Mouse (Mus musculus) myocyte (in vitro differentiated cells): Measurements from ENCODE around the gene Tle3. TPM values are rescaled to one million over a fixed set of nuclear protein-coding genes. Genes with fewer than 3 reads are reported as not detected.

Experiments
- H3K27me3 ChIP-seq: one replicate; pipeline ENCODE4 v1.6.1; 2011; ENCODE audit not compliant: control insufficient read depth, insufficient read depth, insufficient read length
- H3K36me3 ChIP-seq: one replicate; pipeline ENCODE4 v1.6.1; 2011; ENCODE audit not compliant: control insufficient read depth, insufficient read depth
- H3K4me2 ChIP-seq: one replicate; pipeline ENCODE4 v1.6.1; 2011; ENCODE audit warnings: low read depth, control low read depth
- H3K4me3 ChIP-seq: one replicate; pipeline ENCODE4 v1.5.1; 2011; ENCODE audit warnings: mild to moderate bottlenecking, control low read depth, moderate library complexity
- H3K79me2 ChIP-seq: one replicate; pipeline ENCODE4 v1.6.1; 2011; ENCODE audit not compliant: control insufficient read depth, insufficient read depth
- H3ac ChIP-seq: one replicate; pipeline ENCODE4 v1.6.1; 2011; ENCODE audit not compliant: control insufficient read depth, insufficient read length
- CEBPB ChIP-seq: IDR thresholded peaks from 2 replicates; pipeline ENCODE4 v1.6.1; 2011; ENCODE audit warnings: mild to moderate bottlenecking, moderate library complexity; ENCODE audit not compliant: poor library complexity, insufficient read depth, severe bottlenecking
- E2F4 ChIP-seq: IDR thresholded peaks from one replicate; pipeline ENCODE4 v1.6.1; 2011; ENCODE audit warnings: mild to moderate bottlenecking, control low read depth, moderate library complexity; ENCODE audit not compliant: insufficient read depth
- MAX ChIP-seq: IDR thresholded peaks from one replicate; pipeline ENCODE4 v1.6.1; 2011; ENCODE audit warnings: low read depth, mild to moderate bottlenecking, control low read depth
- MYOD1 ChIP-seq, 3 experiments: IDR thresholded peaks; one replicate each; pipeline ENCODE4 v1.6.1; 2011; ENCODE audit warnings: control low read depth in 2 of 3, low read depth in 2 of 3, mild to moderate bottlenecking in 2 of 3, moderate library complexity in 1 of 3; ENCODE audit not compliant: insufficient read length in 2 of 3, control insufficient read depth in 1 of 3
- MYOG ChIP-seq, 3 experiments: IDR thresholded peaks; one replicate each; pipeline ENCODE4 v1.6.1; 2011; ENCODE audit warnings: control low read depth in 2 of 3, low read depth in 2 of 3, mild to moderate bottlenecking in 2 of 3; ENCODE audit not compliant: insufficient read length in 2 of 3, control insufficient read depth in 1 of 3, insufficient read depth in 1 of 3
- POLR2A ChIP-seq: IDR thresholded peaks from one replicate; pipeline ENCODE4 v1.6.1; 2011; ENCODE audit warnings: low read depth, mild to moderate bottlenecking, control low read depth, moderate library complexity; ENCODE audit not compliant: insufficient read length
- POLR2AphosphoS2 ChIP-seq: IDR thresholded peaks from one replicate; pipeline ENCODE4 v1.6.1; 2011; ENCODE audit warnings: low read depth, control low read depth; ENCODE audit not compliant: insufficient read length
- REST ChIP-seq: IDR thresholded peaks from one replicate; pipeline ENCODE4 v1.6.1; 2011; ENCODE audit warnings: mild to moderate bottlenecking, control low read depth, moderate library complexity; ENCODE audit not compliant: insufficient read depth, insufficient read length
- SRF ChIP-seq: IDR thresholded peaks from one replicate; pipeline ENCODE4 v1.6.1; 2011; ENCODE audit warnings: low read depth; ENCODE audit not compliant: control insufficient read depth, insufficient read length
- TCF12 ChIP-seq: IDR thresholded peaks from one replicate; pipeline ENCODE4 v1.6.1; 2011; ENCODE audit warnings: mild to moderate bottlenecking, control low read depth; ENCODE audit not compliant: poor library complexity, insufficient read depth, severe bottlenecking
- TCF3 ChIP-seq: IDR thresholded peaks from one replicate; pipeline ENCODE4 v1.6.1; 2011; ENCODE audit warnings: low read depth, control low read depth; ENCODE audit not compliant: insufficient read length
- USF1 ChIP-seq: IDR thresholded peaks from one replicate; pipeline ENCODE4 v1.6.1; 2011; ENCODE audit warnings: low read depth, mild to moderate bottlenecking, control low read depth, moderate library complexity
- polyA plus RNA-seq: library from polyadenylated mRNA; unstranded; fragments of >200 nt; fragmentation: generic; extraction: Trizol; gene quantifications from one replicate; pipeline ENCODE4 v1.2.1, GENCODE M21; 2012; ENCODE audit warnings: missing spikeins

Tle3 gene
- polyA plus RNA-seq, 1 experiment: 62.1 TPM

GRCm38 (mm10) chr9:61439092-61439491, 66.9 kb downstream of the Tle3 start:
- Histone ChIP-seq H3K79me2 (no peaks in the 10 kb centered on the region), H3K4me3 (no peak overlapping the region), H3ac (no peak overlapping the region), H3K27me3 (no peaks in the 10 kb centered on the region), H3K36me3 (no peaks in the 10 kb centered on the region), H3K4me2 (no peak overlapping the region)
- TF ChIP-seq SRF: no peak
- TF ChIP-seq TCF12: peak; percentile 91
- peak; percentile 98 to 100 (median 99) for TF ChIP-seq MYOD1 (IDR thresholded peaks at IDR 0.05; ENCODE audit: control insufficient read depth in 1 of 3, insufficient read length in 2 of 3, low read depth in 2 of 3)
- peak; percentile 100 for TF ChIP-seq MYOG (IDR thresholded peaks at IDR 0.05; ENCODE audit: control insufficient read depth in 1 of 3, insufficient read depth in 1 of 3, insufficient read length in 2 of 3, low read depth in 2 of 3)
- no peak for TF ChIP-seq MAX
- TF ChIP-seq TCF3: peak; percentile 99
- TF ChIP-seq CEBPB: no peak
- no peak for TF ChIP-seq E2F4
- no peak for TF ChIP-seq USF1
- TF ChIP-seq REST: no peak
- TF ChIP-seq POLR2A: no peak
- TF ChIP-seq POLR2AphosphoS2: no peak

- H3ac ChIP-seq: no peak overlapping the region
- peak overlapping the region; percentile 4 for H3K4me2 ChIP-seq
- no peaks in the 10 kb centered on the region for H3K27me3 ChIP-seq
Observed at GRCm38 (mm10) chr9:61439979-61440378, 67.8 kb downstream of the Tle3 start.

GRCm38 (mm10) chr9:61441206-61441913, 69.2 kb downstream of the Tle3 start:
- Histone ChIP-seq H3K27me3 (no peaks in the 10 kb centered on the region), H3K79me2 (no peaks in the 10 kb centered on the region), H3ac (no peak overlapping the region), H3K4me2 (no peak overlapping the region), H3K4me3 (no peak overlapping the region), H3K36me3 (no peaks in the 10 kb centered on the region)
- TF ChIP-seq SRF: no peak
- no peak for TF ChIP-seq MAX
- no peak for TF ChIP-seq TCF3
- no peak for TF ChIP-seq REST
- no peak for TF ChIP-seq POLR2AphosphoS2
- TF ChIP-seq E2F4: no peak
- TF ChIP-seq MYOG (IDR thresholded peaks at IDR 0.05; ENCODE audit: control insufficient read depth in 1 of 3, insufficient read depth in 1 of 3, insufficient read length in 2 of 3, low read depth in 2 of 3): no peak
- TF ChIP-seq MYOD1 (IDR thresholded peaks at IDR 0.05; ENCODE audit: control insufficient read depth in 1 of 3, insufficient read length in 2 of 3, low read depth in 2 of 3): no peak
- no peak for TF ChIP-seq USF1
- no peak for TF ChIP-seq TCF12
- no peak for TF ChIP-seq CEBPB
- no peak for TF ChIP-seq POLR2A

More at GRCm38 (mm10) chr9:61439979-61440378, 67.8 kb downstream of the Tle3 start:
- Histone ChIP-seq H3K36me3 (no peaks in the 10 kb centered on the region), H3K79me2 (no peaks in the 10 kb centered on the region), H3K4me3 (no peak overlapping the region)
- TF ChIP-seq POLR2A (no peak), MYOD1 (IDR thresholded peaks at IDR 0.05; ENCODE audit: control insufficient read depth in 1 of 3, insufficient read length in 2 of 3, low read depth in 2 of 3) (peak in 1 of 3 experiments; percentile 25), MYOG (IDR thresholded peaks at IDR 0.05; ENCODE audit: control insufficient read depth in 1 of 3, insufficient read depth in 1 of 3, insufficient read length in 2 of 3, low read depth in 2 of 3) (peak in 1 of 3 experiments; percentile 44)

GRCm38 (mm10) chr9:61442951-61443630, 70.9 kb downstream of the Tle3 start:
- Histone ChIP-seq H3K36me3 (no peaks in the 10 kb centered on the region), H3K4me2 (peak overlapping the region; percentile 16), H3K27me3 (no peaks in the 10 kb centered on the region), H3K79me2 (no peaks in the 10 kb centered on the region), H3ac (no peak overlapping the region), H3K4me3 (no peak overlapping the region)
- TF ChIP-seq USF1: peak; percentile 61
- peak; percentile 71 for TF ChIP-seq TCF12
- TF ChIP-seq MYOG (IDR thresholded peaks at IDR 0.05; ENCODE audit: control insufficient read depth in 1 of 3, insufficient read depth in 1 of 3, insufficient read length in 2 of 3, low read depth in 2 of 3): peak in 2 of 3 experiments; percentile 68 to 89
- no peak for TF ChIP-seq POLR2A
- peak in 2 of 3 experiments; percentile 16 to 35 for TF ChIP-seq MYOD1 (IDR thresholded peaks at IDR 0.05; ENCODE audit: control insufficient read depth in 1 of 3, insufficient read length in 2 of 3, low read depth in 2 of 3)

- no peaks in the 10 kb centered on the region for H3K36me3 ChIP-seq
- H3K4me3 ChIP-seq: no peak overlapping the region
- no peak overlapping the region for H3ac ChIP-seq
- no peak for TF ChIP-seq POLR2A
- TF ChIP-seq TCF12: no peak
- TF ChIP-seq TCF3: no peak
- TF ChIP-seq MYOD1 (IDR thresholded peaks at IDR 0.05; ENCODE audit: control insufficient read depth in 1 of 3, insufficient read length in 2 of 3, low read depth in 2 of 3): no peak
- no peak for TF ChIP-seq MAX
- no peak for TF ChIP-seq REST
- TF ChIP-seq MYOG (IDR thresholded peaks at IDR 0.05; ENCODE audit: control insufficient read depth in 1 of 3, insufficient read depth in 1 of 3, insufficient read length in 2 of 3, low read depth in 2 of 3): no peak
- TF ChIP-seq POLR2AphosphoS2: no peak
- no peak for TF ChIP-seq E2F4
- TF ChIP-seq CEBPB: no peak
- H3K4me2 ChIP-seq: no peak overlapping the region
- no peaks in the 10 kb centered on the region for H3K79me2 ChIP-seq
- no peaks in the 10 kb centered on the region for H3K27me3 ChIP-seq
Observed at GRCm38 (mm10) chr9:61445151-61445550, 73.0 kb downstream of the Tle3 start.
